Mouse (Mus musculus): ENCODE data around the gene Fbxw11. TPM values are rescaled to one million over a fixed set of nuclear protein-coding genes. Genes with fewer than 3 reads are reported as not detected.

The Fbxw11 gene
- polyA plus RNA-seq, 1 experiment from 2014 or later, result 19.2 TPM

Other genes with a start within 250 kb of the Fbxw11 start
- 5.1 and 5.9 TPM in 2 replicates for gene Ubtd2, start 187.4 kb upstream of the Fbxw11 start, polyA plus RNA-seq (2015; fragmentation: Nextera tagmentation; extraction: Ambion mirVana)
- 0.46 and 0.74 TPM in 2 replicates for gene Efcab9, start 110.6 kb upstream of the Fbxw11 start, polyA plus RNA-seq (2015; fragmentation: Nextera tagmentation; extraction: Ambion mirVana)
- 3.0 and 4.5 TPM in 2 replicates for gene Stk10, start 109.4 kb upstream of the Fbxw11 start, polyA plus RNA-seq (2015; fragmentation: Nextera tagmentation; extraction: Ambion mirVana)
- gene Smim23, start 181.9 kb downstream of the Fbxw11 start, polyA plus RNA-seq (2015; fragmentation: Nextera tagmentation; extraction: Ambion mirVana), result not detected in 2 replicates

All from liver, embryonic 13.5 days (tissue).